Mouse (Mus musculus) midbrain, embryonic 14.5 days (tissue): Measurements from ENCODE around the gene Med24. TPM values are rescaled to one million over a fixed set of nuclear protein-coding genes. Genes with fewer than 3 reads are reported as not detected.

Experiments
- ATAC-seq: fragments of 200-750 bp; cut with Nextera tagmentation; 2 replicates; pipeline ENCODE4 v1.8.0; 2017; ENCODE audit warnings: moderate number of reproducible peaks, moderate library complexity; ENCODE audit not compliant: low FRiP score, low TSS enrichment
- DNase-seq: peaks from one replicate; pipeline ENCODE4 v3.0.0-alpha.2; 2015
- H3K27ac ChIP-seq: fragments of 300-500 bp; sonication (generic); replicated peaks from 2 replicates; pipeline ENCODE4 v1.5.1; 2014; ENCODE audit warnings: mild to moderate bottlenecking, low read depth, low read length, moderate library complexity
- H3K27me3 ChIP-seq: fragments of 300-500 bp; sonication (generic); 2 replicates; pipeline ENCODE4 v1.6.1; 2014; ENCODE audit warnings: low read length, control low read depth, mixed read lengths; ENCODE audit not compliant: control insufficient read depth, insufficient read depth
- H3K36me3 ChIP-seq: fragments of 300-500 bp; sonication (generic); 2 replicates; pipeline ENCODE4 v1.6.1; 2014; ENCODE audit warnings: low read length, control low read depth; ENCODE audit not compliant: control insufficient read depth, insufficient read depth
- H3K4me1 ChIP-seq: fragments of 300-500 bp; sonication (generic); 2 replicates; pipeline ENCODE4 v1.6.1; 2014; ENCODE audit warnings: mild to moderate bottlenecking, antibody characterized with exemption, low read length, control low read depth; ENCODE audit not compliant: control insufficient read depth, insufficient read depth
- H3K4me2 ChIP-seq: fragments of 300-500 bp; sonication (generic); 2 replicates; pipeline ENCODE4 v1.6.1; 2014; ENCODE audit warnings: mild to moderate bottlenecking, low read length, moderate library complexity
- H3K4me3 ChIP-seq: fragments of 300-500 bp; sonication (generic); replicated peaks from 2 replicates; pipeline ENCODE4 v1.5.1; 2014; ENCODE audit warnings: low read depth, low read length
- H3K9ac ChIP-seq: fragments of 300-500 bp; sonication (generic); replicated peaks from 2 replicates; pipeline ENCODE4 v1.6.1; 2014; ENCODE audit warnings: mild to moderate bottlenecking, low read length, moderate library complexity
- H3K9me3 ChIP-seq: fragments of 300-500 bp; sonication (generic); 2 replicates; pipeline ENCODE4 v1.6.1; 2016; ENCODE audit warnings: low read length, control low read depth, mixed read lengths; ENCODE audit not compliant: control insufficient read depth
- WGBS: fragments of 180-500 bp; shearing (Covaris S2); extraction: QIAGEN DNeasy Blood & Tissue Kit; methylation state at CpG from one replicate; pipeline ENCODE4 v1.1.7; 2014; 5-methylcytosine and 5-hydroxymethylcytosine counted together
- polyA plus RNA-seq: library from polyadenylated mRNA; unstranded; fragments of >200 nt; fragmentation: Nextera tagmentation; extraction: Ambion mirVana; gene quantifications from 2 replicates; pipeline ENCODE4 v1.2.1, GENCODE M21; 2014

The Med24 gene
- polyA plus RNA-seq, 1 experiment from 2014 or later = 81.1 TPM

- Histone ChIP-seq H3K4me1 (no peaks in the 10 kb centered on the region), H3K4me2 (no peak overlapping the region), H3K27ac (no peak overlapping the region), H3K9me3 (no peaks in the 10 kb centered on the region), H3K27me3 (no peaks in the 10 kb centered on the region), H3K4me3 (no peak overlapping the region), H3K9ac (no peak overlapping the region), H3K36me3 (peaks cover 94% of the 10 kb centered on the region)
- no peak for ATAC-seq
- DNase-seq = no peak
- 87% methylated on average over 26 of the region's 26 CpGs for WGBS
These were observed 20.1 kb downstream of the Med24 start for GRCm38 (mm10) chr11:98709001-98709741.

- H3K4me2 ChIP-seq = no peak overlapping the region
- ATAC-seq = no peak
- DNase-seq = no peak
- no peaks in the 10 kb centered on the region for H3K4me1 ChIP-seq
- WGBS = 92% methylated on average over 19 of the region's 19 CpGs
- no peaks in the 10 kb centered on the region for H3K27me3 ChIP-seq
- no peak overlapping the region for H3K4me3 ChIP-seq
- H3K36me3 ChIP-seq = peaks cover 94% of the 10 kb centered on the region
- no peaks in the 10 kb centered on the region for H3K9me3 ChIP-seq
- no peak overlapping the region for H3K27ac ChIP-seq
- no peak overlapping the region for H3K9ac ChIP-seq
These were observed 20.8 kb downstream of the Med24 start for GRCm38 (mm10) chr11:98708282-98708956.

- DNase-seq (no peak), ATAC-seq (no peak)
- WGBS = 93% methylated on average over 22 of the region's 22 CpGs
- H3K36me3 ChIP-seq = peaks cover 86% of the 10 kb centered on the region
- no peak overlapping the region for H3K27ac ChIP-seq
- no peaks in the 10 kb centered on the region for H3K27me3 ChIP-seq
- no peak overlapping the region for H3K4me3 ChIP-seq
- no peaks in the 10 kb centered on the region for H3K4me1 ChIP-seq
- no peaks in the 10 kb centered on the region for H3K9me3 ChIP-seq
- H3K9ac ChIP-seq = no peak overlapping the region
- no peak overlapping the region for H3K4me2 ChIP-seq
These were observed 21.6 kb downstream of the Med24 start for GRCm38 (mm10) chr11:98707401-98708281.

- no peak overlapping the region for H3K4me3 ChIP-seq
- no peak for DNase-seq
- no peak overlapping the region for H3K4me2 ChIP-seq
- H3K27ac ChIP-seq = no peak overlapping the region
- H3K9me3 ChIP-seq = no peaks in the 10 kb centered on the region
- no peaks in the 10 kb centered on the region for H3K4me1 ChIP-seq
- no peak for ATAC-seq
- WGBS = 87% methylated on average over 10 of the region's 10 CpGs
- H3K36me3 ChIP-seq = peaks cover 65% of the 10 kb centered on the region
- H3K27me3 ChIP-seq = no peaks in the 10 kb centered on the region
- H3K9ac ChIP-seq = no peak overlapping the region
These were observed 24.2 kb downstream of the Med24 start for GRCm38 (mm10) chr11:98705021-98705420.

- Histone ChIP-seq H3K9ac (no peak overlapping the region), H3K27ac (no peak overlapping the region), H3K4me1 (no peaks in the 10 kb centered on the region), H3K36me3 (peaks cover 38% of the 10 kb centered on the region), H3K4me2 (no peak overlapping the region), H3K9me3 (no peaks in the 10 kb centered on the region), H3K4me3 (no peak overlapping the region), H3K27me3 (no peaks in the 10 kb centered on the region)
- DNase-seq (no peak), ATAC-seq (no peak)
- 72% methylated on average over 5 of the region's 5 CpGs for WGBS
These were observed 26.9 kb downstream of the Med24 start for GRCm38 (mm10) chr11:98702323-98702722.

- no peak within 1 kb of the TSS for H3K4me2 ChIP-seq
- no peak for ATAC-seq
- no peak within 1 kb of the TSS for H3K4me3 ChIP-seq
These were observed 28.0 kb downstream of the Med24 start, which contains the start of gene Csf3 for GRCm38 (mm10) chr11:98701213-98701670. TSS of gene Csf3 (plus strand) at chr11:98701263.

GRCm38 (mm10) chr11:98699911-98700310 lies 29.3 kb downstream of the Med24 start:
- peak; percentile 85 for DNase-seq
- H3K27ac ChIP-seq = no peak overlapping the region
- no peak for ATAC-seq
- 46% methylated on average over 4 of the region's 4 CpGs for WGBS
- H3K4me2 ChIP-seq = no peak overlapping the region
- no peak overlapping the region for H3K4me3 ChIP-seq
- H3K27me3 ChIP-seq = no peaks in the 10 kb centered on the region
- no peaks in the 10 kb centered on the region for H3K9me3 ChIP-seq
- H3K9ac ChIP-seq = no peak overlapping the region
- peaks cover 33% of the 10 kb centered on the region for H3K36me3 ChIP-seq
- H3K4me1 ChIP-seq = no peaks in the 10 kb centered on the region

More at GRCm38 (mm10) chr11:98701213-98701670, 28.0 kb downstream of the Med24 start, which contains the start of gene Csf3:
- no peaks in the 10 kb centered on the region for H3K9me3 ChIP-seq
- H3K27me3 ChIP-seq = no peaks in the 10 kb centered on the region
- H3K36me3 ChIP-seq = peaks cover 33% of the 10 kb centered on the region
- H3K4me1 ChIP-seq = no peaks in the 10 kb centered on the region
- no peak within 1 kb of the TSS for H3K27ac ChIP-seq
- no peak within 1 kb of the TSS for H3K9ac ChIP-seq
- WGBS = 26% methylated on average over 10 of the region's 10 CpGs
- no peak for DNase-seq

GRCm38 (mm10) chr11:98698849-98699640 lies 30.2 kb downstream of the Med24 start:
- Histone ChIP-seq H3K4me1 (no peaks in the 10 kb centered on the region), H3K9me3 (no peaks in the 10 kb centered on the region), H3K9ac (no peak overlapping the region), H3K4me3 (no peak overlapping the region), H3K27me3 (no peaks in the 10 kb centered on the region), H3K27ac (no peak overlapping the region), H3K4me2 (no peak overlapping the region), H3K36me3 (peaks cover 33% of the 10 kb centered on the region)
- ATAC-seq = no peak
- WGBS = 82% methylated on average over 16 of the region's 16 CpGs
- DNase-seq = no peak
